Mouse (Mus musculus): Measurements from ENCODE around the gene Sec31a.

Gene Sec31a

DNA sequence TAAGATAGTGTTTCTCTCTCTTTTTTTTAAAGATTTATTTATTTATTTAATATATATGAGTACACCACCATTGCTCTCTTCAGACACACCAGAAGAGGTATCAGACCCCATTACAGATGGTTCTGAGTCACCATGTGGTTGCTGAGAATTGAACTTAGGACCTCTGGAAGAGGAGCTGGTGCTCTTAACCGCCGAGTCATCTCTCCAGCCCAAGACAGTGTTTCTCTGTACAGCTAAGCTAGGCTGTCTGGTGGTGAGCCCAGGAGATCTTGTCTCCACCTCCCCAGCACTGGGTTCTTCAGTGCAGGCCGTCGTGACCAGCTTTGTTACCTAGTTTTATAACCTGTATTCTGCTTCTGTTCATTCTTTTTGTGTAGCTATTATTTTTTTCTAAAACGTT, 5.8 kb downstream of the Sec31a start:
- DNase-seq (ENCODE audit: extremely low read depth, low read depth, low spot score): no peak

DNA sequence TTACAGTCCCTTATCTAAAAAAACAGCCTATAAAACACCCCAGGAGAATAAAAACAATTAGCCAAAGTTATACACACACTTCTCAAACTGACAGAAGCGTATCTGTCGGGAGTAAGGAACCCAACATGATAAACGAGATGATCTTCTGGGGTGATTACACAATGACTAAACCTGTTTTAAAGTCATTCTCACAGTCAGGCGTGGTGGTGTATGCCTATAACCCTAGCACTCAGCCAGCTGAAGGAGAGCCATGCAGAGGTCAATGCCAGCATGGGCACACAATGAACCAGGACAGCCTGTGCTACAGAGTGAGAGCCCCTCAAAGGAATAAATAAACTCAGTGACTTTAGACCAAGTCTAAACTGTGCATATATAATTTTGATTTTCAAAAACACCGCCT, 7.5 kb downstream of the Sec31a start:
- DNase-seq (ENCODE audit: extremely low read depth, low read depth, low spot score): no peak

DNA sequence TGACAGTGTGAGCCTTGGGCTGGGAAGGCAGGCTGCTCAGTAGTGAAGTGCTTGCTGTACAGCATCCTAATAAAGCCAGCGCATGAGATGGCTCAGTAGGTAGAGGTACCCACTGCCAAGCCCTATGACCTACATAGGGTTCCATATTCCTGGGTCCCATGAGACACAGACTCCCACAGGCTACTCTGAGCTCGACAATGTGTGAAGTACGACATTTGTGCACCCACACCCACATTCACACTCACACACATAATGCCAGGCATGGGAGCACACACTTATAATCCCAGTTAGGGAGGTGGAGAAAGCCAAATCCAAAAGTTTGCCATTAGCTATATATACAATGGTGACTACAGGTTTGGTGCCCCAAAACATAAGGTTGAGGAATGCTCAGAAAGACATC, 19.3 kb downstream of the Sec31a start:
- DNase-seq (ENCODE audit: extremely low read depth, low read depth, low spot score): no peak

DNA sequence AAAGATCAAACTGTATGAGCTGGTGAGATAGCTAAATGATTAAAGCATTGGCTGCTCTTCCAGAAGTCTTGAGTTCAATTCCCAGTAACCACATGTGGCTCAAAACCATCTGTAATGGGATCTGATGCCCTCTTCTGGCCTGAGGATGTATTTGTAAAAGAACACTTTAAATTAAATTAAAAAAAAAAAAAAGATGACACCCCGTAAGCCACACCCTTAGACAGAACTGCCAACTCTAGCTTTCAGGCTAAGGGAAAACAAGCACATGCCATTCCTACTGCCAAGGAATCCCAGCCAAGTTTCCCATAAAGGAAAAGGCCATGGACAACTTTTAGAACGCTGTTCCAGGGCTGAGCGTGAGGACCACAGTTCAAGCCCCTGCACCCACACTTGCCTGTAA, 22.4 kb downstream of the Sec31a start:
- DNase-seq (ENCODE audit: extremely low read depth, low read depth, low spot score): no peak

DNA sequence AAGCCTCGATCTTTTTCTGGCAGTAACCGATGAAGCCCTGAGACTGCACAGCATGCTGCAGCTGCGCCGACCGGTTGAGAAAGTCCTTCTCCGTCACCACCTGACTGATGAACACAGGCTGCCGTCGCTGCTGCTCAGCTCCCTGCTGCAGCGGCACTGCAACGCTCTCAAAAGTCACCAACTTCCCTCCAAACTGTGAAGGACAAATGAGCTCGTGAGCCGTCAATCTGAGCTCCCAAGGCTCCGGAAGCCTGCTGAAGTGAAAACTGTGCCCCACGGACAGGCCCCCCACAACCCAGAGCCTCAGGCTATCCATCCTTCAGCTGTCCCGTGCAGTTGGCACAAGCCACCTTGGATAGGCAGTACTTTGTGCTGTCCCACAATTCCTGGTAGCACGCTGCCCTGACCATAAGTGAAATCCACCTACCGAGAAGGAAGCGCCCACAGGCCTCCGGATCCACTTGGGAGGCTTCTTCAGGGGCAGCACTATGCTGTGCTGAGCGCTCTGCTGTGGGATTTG, 23.5 kb downstream of the Sec31a start:
- no peak for DNase-seq (ENCODE audit: extremely low read depth, low read depth, low spot score)

DNA sequence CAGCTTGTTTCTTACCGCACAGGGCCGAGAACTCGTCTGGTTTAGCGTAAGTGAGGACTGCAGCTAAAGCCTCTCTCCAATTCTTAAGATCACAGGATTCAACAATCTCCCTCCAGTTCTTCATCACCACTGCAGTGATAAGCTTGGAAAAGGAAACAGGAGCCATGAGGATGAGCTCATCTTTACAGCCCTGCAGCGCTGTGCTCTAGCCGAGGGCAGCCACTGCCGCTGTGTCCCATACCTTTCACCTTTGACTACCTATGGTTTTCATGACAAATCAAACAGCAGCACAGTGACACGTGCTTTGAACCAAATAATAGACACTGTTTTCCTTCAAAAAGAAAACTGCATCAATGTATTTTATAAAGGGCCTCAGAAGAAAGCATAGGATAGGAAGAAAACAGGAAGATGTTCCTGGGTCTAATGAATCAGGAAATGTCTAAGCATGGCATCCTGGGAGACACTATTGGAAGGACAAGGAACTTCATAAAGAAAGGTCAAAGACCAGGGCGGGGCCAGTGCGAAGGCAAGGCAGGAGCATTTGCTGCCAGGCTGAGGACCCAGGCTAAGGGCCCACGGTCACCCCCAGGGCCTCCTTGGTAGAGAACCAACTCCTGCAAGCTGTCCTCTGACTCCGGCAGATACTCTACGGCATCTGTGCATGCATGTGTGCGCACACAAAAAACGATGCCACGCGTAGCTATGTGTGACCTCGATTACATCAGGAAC, 32.1 kb downstream of the Sec31a start:
- DNase-seq (ENCODE audit: extremely low read depth, low read depth, low spot score): no peak

DNA sequence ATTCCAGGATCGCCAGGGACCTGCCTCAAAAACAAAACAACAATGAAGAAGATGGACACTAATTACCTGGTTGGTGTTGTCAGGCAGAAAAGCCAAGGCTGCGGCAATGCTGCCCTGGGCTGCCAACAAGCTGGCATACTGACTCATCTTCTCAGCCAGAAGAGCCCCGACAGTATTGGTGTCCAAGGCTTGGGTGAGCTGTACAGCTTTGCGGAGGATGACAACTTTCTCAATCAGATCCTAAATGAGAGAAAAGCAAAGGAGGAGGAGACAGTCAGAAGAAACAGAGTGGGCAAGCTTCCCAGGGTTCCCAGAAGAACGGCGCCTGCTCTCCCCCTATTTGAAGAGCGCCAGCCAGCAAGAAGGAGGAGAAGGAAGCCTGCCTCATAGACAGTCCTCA, 34.9 kb downstream of the Sec31a start:
- DNase-seq (ENCODE audit: extremely low read depth, low read depth, low spot score): no peak

DNA sequence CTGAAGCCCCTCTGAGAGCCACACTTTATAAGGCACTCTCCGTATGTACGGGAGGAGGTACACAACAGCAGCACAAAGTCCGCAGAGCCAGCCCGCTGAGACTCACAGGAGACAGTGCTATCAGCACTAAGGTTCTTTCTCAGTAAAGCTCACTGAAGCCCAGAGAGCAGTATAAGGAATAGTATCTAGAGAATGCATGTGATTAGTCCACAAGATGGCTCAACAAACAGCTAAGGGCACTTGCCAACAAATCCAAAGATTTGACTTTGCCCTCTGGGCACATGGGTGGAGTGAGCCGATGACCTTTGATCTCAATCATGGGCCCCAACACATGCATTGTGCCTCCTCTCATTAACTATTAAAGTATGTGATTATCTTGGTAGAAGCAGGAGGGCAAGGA, 35.8 kb downstream of the Sec31a start:
- no peak for DNase-seq (ENCODE audit: extremely low read depth, low read depth, low spot score)

DNA sequence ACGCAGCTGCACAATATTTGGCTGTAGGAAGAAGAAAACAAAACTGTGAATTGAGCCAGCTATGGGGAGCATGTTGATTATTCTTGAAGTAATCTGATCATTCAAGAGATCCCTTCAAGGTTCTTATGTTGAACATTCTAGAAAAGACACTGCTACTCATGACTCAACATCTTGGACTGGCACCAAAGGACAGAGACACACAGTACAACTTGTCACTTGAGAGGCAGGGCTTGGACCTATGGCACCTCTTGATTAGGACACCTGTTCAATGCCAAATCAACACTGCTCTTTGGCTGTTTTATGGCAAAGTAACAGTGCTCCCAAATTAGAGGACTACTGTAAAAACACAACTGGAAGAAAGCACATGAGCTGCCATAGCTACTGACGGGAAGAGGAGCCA, 37.1 kb downstream of the Sec31a start:
- DNase-seq (ENCODE audit: extremely low read depth, low read depth, low spot score): no peak

DNA sequence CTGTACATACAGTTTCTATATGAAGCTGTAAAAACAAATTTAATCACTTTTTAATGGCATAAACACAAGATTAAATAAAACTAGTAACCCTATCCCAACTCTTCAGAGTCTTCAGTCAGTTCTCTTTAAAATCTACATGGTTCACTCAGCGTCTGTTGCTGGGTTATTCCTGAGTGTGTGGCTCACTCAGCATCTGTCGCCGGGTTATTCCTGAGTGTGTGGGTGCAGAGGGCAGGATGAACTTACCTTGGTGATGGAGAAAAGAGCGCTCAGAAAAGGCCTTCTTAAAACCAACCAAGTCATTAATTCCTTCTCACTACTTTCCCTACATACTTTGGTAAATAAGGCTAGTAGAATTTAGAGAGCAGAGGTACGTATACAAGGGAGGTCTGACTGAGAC, 37.8 kb downstream of the Sec31a start:
- DNase-seq (ENCODE audit: extremely low read depth, low read depth, low spot score): no peak

DNA sequence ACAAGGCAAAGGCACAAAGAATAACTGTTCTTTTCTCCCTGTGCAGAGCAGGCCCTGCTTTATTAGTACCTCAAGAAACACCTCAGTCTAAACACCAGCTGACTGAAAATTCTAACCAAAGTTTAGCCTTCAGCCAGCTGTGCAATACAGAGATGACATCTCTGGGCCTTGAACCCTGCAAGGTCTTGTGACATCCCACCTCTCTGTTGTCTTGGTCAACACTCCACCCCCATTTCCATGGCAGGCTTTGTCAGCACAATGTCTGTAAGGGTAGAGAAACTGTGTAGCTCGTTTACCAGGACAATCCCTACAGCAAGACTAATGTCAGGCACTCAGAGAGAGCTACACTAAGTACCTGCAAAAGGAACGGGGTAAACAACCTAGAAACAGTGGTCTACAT, 38.7 kb downstream of the Sec31a start:
- no peak for DNase-seq (ENCODE audit: extremely low read depth, low read depth, low spot score)

DNA sequence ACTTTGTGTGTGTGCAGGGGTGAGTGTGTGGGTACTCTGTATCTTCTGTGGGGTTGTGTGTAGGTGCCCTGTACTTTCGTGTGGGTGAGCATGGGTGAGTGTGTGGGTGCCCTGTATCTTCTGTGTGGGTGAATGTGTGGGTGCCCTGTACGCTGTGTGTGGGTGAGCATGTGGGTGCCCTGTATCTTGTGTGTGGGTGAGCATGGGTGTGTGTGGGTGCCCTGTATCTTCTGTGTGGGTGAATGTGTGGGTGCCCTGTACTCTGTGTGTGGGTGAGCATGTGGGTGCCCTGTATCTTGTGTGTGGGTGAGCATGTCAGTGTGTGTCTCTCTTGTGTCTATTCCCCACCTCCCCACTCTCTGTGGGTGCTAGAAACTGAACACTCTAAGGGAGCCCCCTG, 41.3 kb downstream of the Sec31a start:
- no peak for DNase-seq (ENCODE audit: extremely low read depth, low read depth, low spot score)

DNA sequence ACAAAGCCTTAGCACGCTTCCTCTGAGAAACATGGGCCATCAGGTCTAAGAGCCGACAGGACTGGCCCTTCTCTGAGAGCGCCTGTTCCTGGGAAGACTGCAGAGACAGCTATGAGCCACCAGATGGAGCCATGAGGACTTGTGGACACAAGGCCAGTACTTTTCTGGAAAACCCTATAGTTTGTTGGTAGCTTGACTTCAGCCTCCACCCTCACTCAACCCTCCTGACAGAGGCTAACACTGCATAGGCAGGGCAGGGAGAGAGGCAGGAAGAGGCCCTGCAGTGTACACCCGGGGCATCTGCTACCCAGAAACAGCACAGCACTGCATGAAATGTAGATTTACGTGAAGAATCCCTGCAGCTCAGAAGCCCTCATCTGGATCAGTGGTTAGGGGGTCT, 42.1 kb downstream of the Sec31a start:
- no peak for DNase-seq (ENCODE audit: extremely low read depth, low read depth, low spot score)

DNA sequence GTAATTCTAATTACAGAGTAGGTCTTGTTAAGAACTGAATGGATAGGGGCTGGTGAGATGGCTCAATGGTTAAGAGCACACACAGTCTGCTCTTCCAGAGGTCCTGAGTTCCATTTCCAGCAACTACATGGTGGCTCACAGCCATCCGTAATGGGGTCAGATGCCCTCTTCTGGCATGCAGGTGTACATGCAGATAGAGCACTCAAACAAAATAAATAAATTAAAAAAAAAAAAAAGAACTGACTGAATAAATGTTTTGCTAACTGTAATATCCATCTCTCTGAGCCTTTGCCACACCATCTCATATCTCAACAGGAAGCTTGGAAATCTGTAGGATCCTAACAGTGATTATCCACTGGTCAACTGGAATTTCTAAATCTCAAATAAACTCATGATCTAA, 45.1 kb downstream of the Sec31a start:
- no peak for DNase-seq (ENCODE audit: extremely low read depth, low read depth, low spot score)

DNA sequence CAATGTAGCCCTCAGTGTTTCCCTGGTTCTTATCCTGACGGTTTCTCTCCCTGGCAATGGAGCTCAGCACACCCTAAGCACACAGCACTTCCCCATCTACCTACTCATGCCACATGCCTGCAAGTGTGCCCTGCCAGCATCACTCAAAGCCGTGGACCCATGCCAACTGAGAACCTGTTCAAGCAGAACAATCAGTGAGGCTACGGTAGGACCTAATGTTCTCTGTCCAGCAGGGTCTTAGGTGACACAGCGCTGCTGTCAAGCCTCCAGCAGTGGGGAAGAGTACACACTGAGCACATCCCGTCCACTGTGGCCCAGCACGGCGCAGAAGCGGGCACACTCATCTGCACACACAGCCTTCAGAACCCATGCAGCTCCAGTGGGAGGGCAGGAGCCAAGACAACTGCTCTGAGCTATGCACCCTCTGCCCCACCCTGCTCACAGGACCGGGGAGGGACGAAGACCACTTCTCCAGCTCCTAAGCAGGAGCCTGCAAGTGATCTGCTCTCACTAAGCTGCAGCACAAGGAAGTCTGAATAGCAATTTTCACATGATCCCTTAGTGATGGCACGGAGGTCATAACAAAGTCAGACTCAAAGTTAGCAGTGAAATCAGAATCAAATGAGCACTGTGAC, 46.1 kb downstream of the Sec31a start:
- peak; percentile 34 for DNase-seq (ENCODE audit: extremely low read depth, low read depth, low spot score)

DNA sequence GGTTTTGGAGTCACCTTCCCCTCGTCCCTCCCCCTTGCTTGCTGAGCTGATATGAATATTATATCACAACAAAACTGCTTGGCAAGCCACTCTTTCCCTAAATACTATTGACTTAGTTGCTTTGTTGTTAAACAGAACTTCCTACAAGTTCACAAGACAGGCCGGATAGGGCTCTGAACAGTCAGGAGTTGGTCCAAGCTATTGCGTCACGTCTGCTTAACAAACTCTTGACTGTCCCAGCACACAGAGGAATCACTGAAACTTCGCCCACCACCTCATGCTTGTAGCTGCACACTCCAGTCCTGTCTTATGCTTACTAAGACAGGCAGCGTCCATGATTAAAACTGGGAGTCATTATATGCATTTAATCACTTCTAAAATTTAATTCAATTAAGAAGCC, 46.9 kb downstream of the Sec31a start:
- peak; percentile 37 for DNase-seq (ENCODE audit: extremely low read depth, low read depth, low spot score)

DNA sequence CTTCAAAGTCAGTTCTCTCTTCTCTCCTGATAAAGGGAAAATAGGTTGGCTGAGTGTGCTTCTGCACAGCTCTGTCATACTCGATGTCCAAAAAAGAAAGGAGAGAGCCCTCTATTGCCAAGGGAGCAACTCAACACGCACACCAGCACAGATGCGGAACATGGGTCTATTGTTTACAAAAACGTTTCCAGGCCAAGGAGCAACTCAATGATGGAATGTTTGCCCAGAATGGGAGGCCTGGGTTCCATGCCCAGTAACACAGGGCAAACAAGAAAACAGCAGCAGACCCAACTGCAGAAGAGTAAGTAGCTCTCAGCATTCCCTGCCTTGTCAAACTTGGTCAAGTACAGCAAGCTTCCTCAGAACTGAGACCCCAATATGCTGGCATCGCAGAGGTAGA, 47.5 kb downstream of the Sec31a start:
- DNase-seq (ENCODE audit: extremely low read depth, low read depth, low spot score): no peak

DNA sequence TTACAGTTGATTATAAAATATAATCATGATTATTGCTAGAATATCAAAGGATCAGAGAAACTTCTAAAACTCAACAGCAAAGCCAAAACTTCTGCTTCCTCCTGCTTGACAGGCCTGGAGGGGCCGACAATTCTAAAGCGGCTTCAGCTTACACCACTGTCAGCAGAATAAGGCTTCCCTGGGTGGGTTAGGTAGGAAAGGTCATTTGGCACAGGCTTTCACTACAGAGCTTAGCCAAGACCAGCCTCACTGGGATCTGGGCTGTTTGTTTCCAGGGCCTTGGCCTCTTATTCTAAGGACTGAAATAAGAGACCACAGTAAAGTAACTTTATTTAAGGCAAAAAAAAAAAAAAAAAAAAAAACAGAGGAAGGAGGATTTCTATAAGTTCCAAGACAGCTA, 49.0 kb downstream of the Sec31a start:
- DNase-seq (ENCODE audit: extremely low read depth, low read depth, low spot score): no peak

DNA sequence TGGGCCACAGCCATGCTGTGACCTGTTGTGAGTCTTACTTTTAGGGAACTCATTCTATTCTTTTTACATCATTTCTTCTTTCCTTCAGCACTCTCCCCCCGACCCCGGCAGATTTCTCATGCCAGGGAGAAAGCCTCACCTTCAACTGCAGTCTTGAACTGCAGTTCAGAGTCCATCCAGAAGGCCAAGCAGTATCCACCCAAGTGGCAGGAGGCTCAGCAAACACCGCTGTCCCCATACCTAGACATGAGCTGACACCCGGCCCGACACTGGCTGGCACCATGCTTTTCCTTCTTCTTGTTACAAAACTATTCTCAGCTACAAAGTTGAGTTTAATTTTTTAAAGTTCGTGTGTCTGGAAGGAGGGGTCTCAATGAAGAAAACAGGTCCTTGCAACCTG, 55.7 kb downstream of the Sec31a start:
- no peak for DNase-seq (ENCODE audit: extremely low read depth, low read depth, low spot score)

DNA sequence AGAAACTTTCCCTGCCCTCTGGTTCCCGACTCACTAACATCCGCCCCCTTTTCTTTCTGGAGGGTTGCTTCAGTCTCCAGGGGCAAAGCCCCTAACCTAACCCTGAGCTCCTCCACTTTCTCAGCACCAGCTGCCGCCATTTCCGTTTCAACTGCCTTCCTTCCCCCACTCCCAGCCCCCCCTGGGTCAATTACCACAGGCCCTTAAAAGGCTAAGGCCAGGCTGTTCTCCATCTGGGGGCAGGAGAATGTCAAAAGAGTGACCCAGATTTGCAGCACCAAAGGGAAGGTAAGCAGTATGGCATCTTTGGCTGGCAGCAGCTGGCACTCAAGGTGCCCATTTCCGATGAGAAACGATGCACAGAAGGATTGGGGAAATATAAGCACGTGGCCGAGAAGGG, 57.7 kb downstream of the Sec31a start:
- no peak for DNase-seq (ENCODE audit: extremely low read depth, low read depth, low spot score)

DNA sequence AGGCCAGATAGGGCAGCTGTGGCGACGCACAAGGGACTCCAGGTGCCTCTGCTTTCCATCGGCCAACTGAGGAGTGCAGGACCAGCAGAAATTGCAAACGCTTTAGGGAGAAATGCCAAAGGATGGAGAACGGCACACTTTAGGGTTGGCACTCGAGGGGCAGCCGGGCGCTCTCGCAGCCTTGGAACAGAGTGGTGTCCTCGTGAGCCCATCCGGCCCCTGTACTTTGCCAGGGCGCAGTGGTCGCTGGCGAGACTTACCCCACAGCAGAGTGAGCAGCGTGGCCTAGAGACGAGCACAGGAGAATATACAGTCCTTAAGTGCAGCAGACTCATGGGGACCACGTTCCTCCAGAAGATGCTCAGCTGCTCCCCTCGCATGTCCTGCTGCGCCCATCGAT, 61.4 kb downstream of the Sec31a start:
- DNase-seq (ENCODE audit: extremely low read depth, low read depth, low spot score): no peak

DNA sequence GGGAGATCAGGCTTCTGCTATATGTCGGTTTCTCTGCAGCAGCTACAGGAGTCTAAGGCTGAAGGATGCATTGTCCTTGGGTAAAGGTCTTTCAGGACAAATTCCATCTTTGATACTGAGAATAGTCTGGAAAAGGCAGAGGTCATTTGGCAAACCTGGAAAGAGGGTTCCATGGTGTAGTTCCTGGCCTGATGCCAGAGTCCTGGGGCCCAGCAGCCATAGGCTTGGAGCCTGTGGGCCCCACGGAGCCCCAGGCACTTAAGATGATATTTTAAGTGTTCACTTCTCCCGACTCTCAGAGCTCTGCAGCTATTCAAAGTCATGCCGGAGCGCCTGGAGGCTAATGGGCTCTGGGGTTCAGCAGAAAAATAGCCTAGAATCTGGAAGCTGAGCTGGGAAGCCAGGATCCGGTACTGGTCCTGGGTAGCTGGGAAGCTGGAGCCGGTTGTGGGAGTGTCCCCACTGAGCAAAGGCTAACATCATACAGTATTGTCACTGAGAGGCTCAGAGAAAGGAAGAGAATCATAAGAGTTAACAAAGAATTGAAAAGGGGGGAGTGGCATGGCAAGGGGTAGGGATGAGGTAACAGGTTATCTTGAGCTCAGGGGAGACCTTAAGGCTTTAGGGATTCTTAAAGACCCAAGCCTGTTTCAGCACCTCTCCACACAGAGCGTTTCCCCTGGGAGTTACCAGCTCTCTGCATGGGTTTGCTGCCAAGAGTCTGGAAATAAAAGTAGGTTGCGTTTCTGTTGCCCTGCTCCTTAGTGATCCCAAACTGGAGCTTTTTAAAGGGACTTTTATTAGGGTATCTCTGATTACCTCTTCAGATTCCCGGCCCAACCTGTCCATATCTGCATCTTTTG, 62.8 kb downstream of the Sec31a start:
- DNase-seq (ENCODE audit: extremely low read depth, low read depth, low spot score): no peak
